Mouse (Mus musculus): ENCODE measurements around the gene Gpbar1. TPM values are rescaled to one million over a fixed set of nuclear protein-coding genes. Genes with fewer than 3 reads are reported as not detected.
"Not testable (repeated sequence)": the region's sequence is repeated elsewhere in the genome, so short reads cannot be mapped to it uniquely, and the experiment has no call there.

Gpbar1 gene
- polyA plus RNA-seq, 2 experiments = 0.57 to 1.1 TPM

- H3K9ac ChIP-seq (replicated peaks) = no peak overlapping the region
- ATAC-seq (ENCODE audit: insufficient read depth) = no peak
- no peak overlapping the region for H3K4me3 ChIP-seq (ENCODE audit: insufficient read depth in 1 of 2, low read depth in 2 of 2, low read length in 2 of 2)
- TF ChIP-seq EP300 (IDR thresholded peaks at IDR 0.05; ENCODE audit: low read depth) = no peak
- no peak for TF ChIP-seq CTCF (IDR thresholded peaks at IDR 0.05; ENCODE audit: low read depth)
- no peaks in the 10 kb centered on the region for H3K36me3 ChIP-seq (replicated peaks; ENCODE audit: control insufficient read depth, insufficient read depth, low read depth)
- H3K4me1 ChIP-seq (replicated peaks; ENCODE audit: control insufficient read depth in 2 of 2, insufficient read depth in 2 of 2, low read length in 1 of 2) = no peaks in the 10 kb centered on the region
- H3K4me2 ChIP-seq (ENCODE audit: low read depth) = no peak overlapping the region
- WGBS (ENCODE audit: insufficient replicate concordance) = 57% methylated on average over 4 of the region's 4 CpGs
- DNase-seq (ENCODE audit: low read depth in 3 of 3, low spot score in 3 of 3) = no peak
- H3K27ac ChIP-seq = no peak overlapping the region
- no peaks in the 10 kb centered on the region for H3K27me3 ChIP-seq (ENCODE audit: control insufficient read depth, insufficient read depth, low read length)
- no peaks in the 10 kb centered on the region for H3K9me3 ChIP-seq (ENCODE audit: control insufficient read depth, low read length)
Observed at GRCm38 (mm10) chr1:74316114-74316827, 37.9 kb downstream of the Gpbar1 start.

GRCm38 (mm10) chr1:74318711-74319110 lies 40.4 kb downstream of the Gpbar1 start:
- Histone ChIP-seq H3K4me1 (replicated peaks; ENCODE audit: control insufficient read depth in 2 of 2, insufficient read depth in 2 of 2, low read length in 1 of 2) (no peaks in the 10 kb centered on the region), H3K9me3 (ENCODE audit: control insufficient read depth, low read length) (no peaks in the 10 kb centered on the region), H3K4me2 (ENCODE audit: low read depth) (no peak overlapping the region), H3K27me3 (ENCODE audit: control insufficient read depth, insufficient read depth, low read length) (no peaks in the 10 kb centered on the region), H3K4me3 (ENCODE audit: insufficient read depth in 1 of 2, low read depth in 2 of 2, low read length in 2 of 2) (no peak overlapping the region), H3K9ac (replicated peaks) (no peak overlapping the region), H3K36me3 (replicated peaks; ENCODE audit: control insufficient read depth, insufficient read depth, low read depth) (no peaks in the 10 kb centered on the region), H3K27ac (no peak overlapping the region)
- WGBS (ENCODE audit: insufficient replicate concordance) = 64% methylated on average over 3 of the region's 3 CpGs
- ATAC-seq (ENCODE audit: insufficient read depth) = no peak
- DNase-seq (ENCODE audit: low read depth in 3 of 3, low spot score in 3 of 3) = no peak
- TF ChIP-seq EP300 (IDR thresholded peaks at IDR 0.05; ENCODE audit: low read depth) (no peak), CTCF (IDR thresholded peaks at IDR 0.05; ENCODE audit: low read depth) (no peak)

- Histone ChIP-seq H3K9ac (replicated peaks) (no peak overlapping the region), H3K4me1 (replicated peaks; ENCODE audit: control insufficient read depth in 2 of 2, insufficient read depth in 2 of 2, low read length in 1 of 2) (no peaks in the 10 kb centered on the region), H3K27ac (no peak overlapping the region), H3K4me2 (ENCODE audit: low read depth) (no peak overlapping the region), H3K36me3 (replicated peaks; ENCODE audit: control insufficient read depth, insufficient read depth, low read depth) (no peaks in the 10 kb centered on the region), H3K27me3 (ENCODE audit: control insufficient read depth, insufficient read depth, low read length) (no peaks in the 10 kb centered on the region), H3K4me3 (ENCODE audit: insufficient read depth in 1 of 2, low read depth in 2 of 2, low read length in 2 of 2) (no peak overlapping the region), H3K9me3 (ENCODE audit: control insufficient read depth, low read length) (no peaks in the 10 kb centered on the region)
- no peak for ATAC-seq (ENCODE audit: insufficient read depth)
- DNase-seq (ENCODE audit: low read depth in 3 of 3, low spot score in 3 of 3) = no peak
- 58% methylated on average over 3 of the region's 3 CpGs for WGBS (ENCODE audit: insufficient replicate concordance)
- TF ChIP-seq EP300 (IDR thresholded peaks at IDR 0.05; ENCODE audit: low read depth) = no peak
- TF ChIP-seq CTCF (IDR thresholded peaks at IDR 0.05; ENCODE audit: low read depth) = no peak
Observed at GRCm38 (mm10) chr1:74321396-74321795, 43.0 kb downstream of the Gpbar1 start.

- not testable (repeated sequence) for H3K4me2 ChIP-seq (ENCODE audit: low read depth)
Observed at GRCm38 (mm10) chr1:74326916-74327315, 48.6 kb downstream of the Gpbar1 start.

More at GRCm38 (mm10) chr1:74326916-74327315, 48.6 kb downstream of the Gpbar1 start:
- TF ChIP-seq CTCF (IDR thresholded peaks at IDR 0.05; ENCODE audit: low read depth) = peak; percentile 51
- not testable (repeated sequence) for H3K36me3 ChIP-seq (replicated peaks; ENCODE audit: control insufficient read depth, insufficient read depth, low read depth); H3K27me3 ChIP-seq (ENCODE audit: control insufficient read depth, insufficient read depth, low read length); DNase-seq (ENCODE audit: low read depth in 3 of 3, low spot score in 3 of 3); H3K27ac ChIP-seq; H3K9me3 ChIP-seq (ENCODE audit: control insufficient read depth, low read length); H3K9ac ChIP-seq (replicated peaks); ATAC-seq (ENCODE audit: insufficient read depth); H3K4me3 ChIP-seq (ENCODE audit: insufficient read depth in 1 of 2, low read depth in 2 of 2, low read length in 2 of 2)
- WGBS (ENCODE audit: insufficient replicate concordance) = 50% methylated on average over 2 of the region's 2 CpGs
- peaks cover 14 to 18% of the 10 kb centered on the region in 2 experiments for H3K4me1 ChIP-seq (replicated peaks; ENCODE audit: control insufficient read depth in 2 of 2, insufficient read depth in 2 of 2, low read length in 1 of 2)

Other genes with a start within 250 kb of the Gpbar1 start
- 7.2 and 8.7 TPM in 2 replicates for gene Tns1, start 154.1 kb upstream of the Gpbar1 start, polyA plus RNA-seq (2012; rRNA removed)
- gene Tns1, start 154.1 kb upstream of the Gpbar1 start, polyA plus RNA-seq (2014; fragmentation: Nextera tagmentation; extraction: Ambion mirVana) = 15.7 and 20.8 TPM in 2 replicates
- 0.02 and 0.09 TPM in 2 replicates for gene Rufy4, start 153.0 kb upstream of the Gpbar1 start, polyA plus RNA-seq (2012; rRNA removed)
- gene Rufy4, start 153.0 kb upstream of the Gpbar1 start, polyA plus RNA-seq (2014; fragmentation: Nextera tagmentation; extraction: Ambion mirVana) = 0.04 TPM in 1 of 2 replicates, not detected in the other
- gene Cxcr2, start 124.6 kb upstream of the Gpbar1 start, polyA plus RNA-seq (2012; rRNA removed) = 0.59 and 0.76 TPM in 2 replicates
- gene Cxcr2, start 124.6 kb upstream of the Gpbar1 start, polyA plus RNA-seq (2014; fragmentation: Nextera tagmentation; extraction: Ambion mirVana) = 0.44 and 0.51 TPM in 2 replicates
- not detected in 2 replicates for gene Cxcr1, start 83.9 kb upstream of the Gpbar1 start, polyA plus RNA-seq (2012; rRNA removed)
- not detected in 2 replicates for gene Cxcr1, start 83.9 kb upstream of the Gpbar1 start, polyA plus RNA-seq (2014; fragmentation: Nextera tagmentation; extraction: Ambion mirVana)
- gene Arpc2, start 42.5 kb upstream of the Gpbar1 start, polyA plus RNA-seq (2012; rRNA removed) = 58.8 and 95.3 TPM in 2 replicates
- gene Arpc2, start 42.5 kb upstream of the Gpbar1 start, polyA plus RNA-seq (2014; fragmentation: Nextera tagmentation; extraction: Ambion mirVana) = 157 and 160 TPM in 2 replicates
- 47.3 and 55.8 TPM in 2 replicates for gene Aamp, start 6.2 kb downstream of the Gpbar1 start, polyA plus RNA-seq (2012; rRNA removed)
- gene Aamp, start 6.2 kb downstream of the Gpbar1 start, polyA plus RNA-seq (2014; fragmentation: Nextera tagmentation; extraction: Ambion mirVana) = 84.4 and 89.0 TPM in 2 replicates
- gene Pnkd, start 6.4 kb downstream of the Gpbar1 start, polyA plus RNA-seq (2012; rRNA removed) = 16.8 and 17.8 TPM in 2 replicates
- gene Pnkd, start 6.4 kb downstream of the Gpbar1 start, polyA plus RNA-seq (2014; fragmentation: Nextera tagmentation; extraction: Ambion mirVana) = 42.1 and 42.6 TPM in 2 replicates
- 6.7 and 10.5 TPM in 2 replicates for gene Tmbim1, start 27.1 kb downstream of the Gpbar1 start, polyA plus RNA-seq (2012; rRNA removed)
- 10.1 and 11.7 TPM in 2 replicates for gene Tmbim1, start 27.1 kb downstream of the Gpbar1 start, polyA plus RNA-seq (2014; fragmentation: Nextera tagmentation; extraction: Ambion mirVana)
- 0.05 and 0.10 TPM in 2 replicates for gene Catip, start 83.6 kb downstream of the Gpbar1 start, polyA plus RNA-seq (2012; rRNA removed)
- gene Catip, start 83.6 kb downstream of the Gpbar1 start, polyA plus RNA-seq (2014; fragmentation: Nextera tagmentation; extraction: Ambion mirVana) = not detected in 2 replicates
- gene Slc11a1, start 96.6 kb downstream of the Gpbar1 start, polyA plus RNA-seq (2012; rRNA removed) = 9.2 and 13.7 TPM in 2 replicates
- gene Slc11a1, start 96.6 kb downstream of the Gpbar1 start, polyA plus RNA-seq (2014; fragmentation: Nextera tagmentation; extraction: Ambion mirVana) = 8.3 and 8.7 TPM in 2 replicates
- 36.0 and 39.6 TPM in 2 replicates for gene Ctdsp1, start 113.0 kb downstream of the Gpbar1 start, polyA plus RNA-seq (2012; rRNA removed)
- 37.6 and 40.3 TPM in 2 replicates for gene Ctdsp1, start 113.0 kb downstream of the Gpbar1 start, polyA plus RNA-seq (2014; fragmentation: Nextera tagmentation; extraction: Ambion mirVana)
- gene Vil1, start 130.8 kb downstream of the Gpbar1 start, polyA plus RNA-seq (2012; rRNA removed) = 0.39 and 0.62 TPM in 2 replicates
- gene Vil1, start 130.8 kb downstream of the Gpbar1 start, polyA plus RNA-seq (2014; fragmentation: Nextera tagmentation; extraction: Ambion mirVana) = 0.40 and 0.50 TPM in 2 replicates
- gene Cnot9, start 227.5 kb downstream of the Gpbar1 start, polyA plus RNA-seq (2012; rRNA removed) = 18.4 and 23.8 TPM in 2 replicates
- 39.7 and 42.4 TPM in 2 replicates for gene Cnot9, start 227.5 kb downstream of the Gpbar1 start, polyA plus RNA-seq (2014; fragmentation: Nextera tagmentation; extraction: Ambion mirVana)